Mouse (Mus musculus) bone marrow, adult 2 months (tissue): ENCODE results near the gene Jarid2. TPM values are rescaled to one million over a fixed set of nuclear protein-coding genes. Genes with fewer than 3 reads are reported as not detected.

Experiments used
- H3K27ac ChIP-seq: fragments of 200-500 bp; 2 replicates; pipeline ENCODE4 v1.5.1; 2012; ENCODE audit warnings: low read depth, mild to moderate bottlenecking, control low read depth, inconsistent platforms, low read length; ENCODE audit not compliant: control insufficient read depth, poor library complexity, insufficient read depth
- H3K4me1 ChIP-seq: fragments of 200-500 bp; 2 replicates; pipeline ENCODE4 v1.6.1; 2011; ENCODE audit warnings: low read length; ENCODE audit not compliant: control insufficient read depth, insufficient read depth
- H3K4me3 ChIP-seq: fragments of 200-500 bp; replicated peaks from 2 replicates; pipeline ENCODE3; 2011; ENCODE audit warnings: mild to moderate bottlenecking, low read depth, low read length, control low read depth; ENCODE audit not compliant: control insufficient read depth
- CTCF ChIP-seq: fragments of 200-500 bp; IDR thresholded peaks from 2 replicates; pipeline ENCODE4 v1.5.1; 2011; ENCODE audit warnings: low read length, control low read depth; ENCODE audit not compliant: control insufficient read depth, insufficient read depth
- POLR2A ChIP-seq: fragments of 200-500 bp; IDR thresholded peaks from 2 replicates; pipeline ENCODE4 v1.6.1; 2011; ENCODE audit warnings: low read depth, mild to moderate bottlenecking, control low read depth, low read length, borderline replicate concordance; ENCODE audit not compliant: control insufficient read depth
- WGBS: fragments of 180-500 bp; shearing (Covaris S2); methylation state at CpG from one replicate; pipeline ENCODE4 v1.1.7; 2018; 5-methylcytosine and 5-hydroxymethylcytosine counted together
- polyA plus RNA-seq: library from polyadenylated mRNA; stranded (reverse); fragments of >200 nt; gene quantifications from 2 replicates; pipeline ENCODE4 v1.2.4, GENCODE M21; 2011; ENCODE audit warnings: low replicate concordance; ENCODE audit not compliant: missing spikeins, insufficient read depth, insufficient read length

Jarid2 gene
- polyA plus RNA-seq, 1 experiment, result 36.0 TPM

DNA sequence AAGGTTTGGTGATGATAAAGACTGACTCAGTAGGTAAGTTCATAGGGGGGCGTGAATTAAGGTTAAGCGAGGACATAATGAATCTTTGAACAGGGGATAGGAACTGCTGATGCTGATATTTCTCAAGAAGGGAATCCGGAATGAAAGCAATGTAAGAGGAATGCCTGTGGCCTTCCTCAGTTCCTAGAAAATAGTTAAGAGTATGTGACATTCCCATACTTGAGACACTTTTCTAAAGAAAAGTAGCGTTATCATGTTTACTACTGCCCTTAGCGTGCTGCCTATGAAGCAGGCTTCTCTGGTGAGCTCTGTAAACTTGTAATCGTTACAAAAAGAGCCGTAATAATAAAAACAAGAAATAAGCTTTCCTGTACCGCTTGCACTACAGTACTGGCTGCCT is 227.8 kb downstream of the Jarid2 start:
- Histone ChIP-seq H3K4me3 (no peak overlapping the region), H3K4me1 (no peaks in the 10 kb centered on the region), H3K27ac (no peak overlapping the region)
- 86% methylated on average over 8 of the region's 8 CpGs for WGBS
- TF ChIP-seq POLR2A (no peak), CTCF (no peak)

DNA sequence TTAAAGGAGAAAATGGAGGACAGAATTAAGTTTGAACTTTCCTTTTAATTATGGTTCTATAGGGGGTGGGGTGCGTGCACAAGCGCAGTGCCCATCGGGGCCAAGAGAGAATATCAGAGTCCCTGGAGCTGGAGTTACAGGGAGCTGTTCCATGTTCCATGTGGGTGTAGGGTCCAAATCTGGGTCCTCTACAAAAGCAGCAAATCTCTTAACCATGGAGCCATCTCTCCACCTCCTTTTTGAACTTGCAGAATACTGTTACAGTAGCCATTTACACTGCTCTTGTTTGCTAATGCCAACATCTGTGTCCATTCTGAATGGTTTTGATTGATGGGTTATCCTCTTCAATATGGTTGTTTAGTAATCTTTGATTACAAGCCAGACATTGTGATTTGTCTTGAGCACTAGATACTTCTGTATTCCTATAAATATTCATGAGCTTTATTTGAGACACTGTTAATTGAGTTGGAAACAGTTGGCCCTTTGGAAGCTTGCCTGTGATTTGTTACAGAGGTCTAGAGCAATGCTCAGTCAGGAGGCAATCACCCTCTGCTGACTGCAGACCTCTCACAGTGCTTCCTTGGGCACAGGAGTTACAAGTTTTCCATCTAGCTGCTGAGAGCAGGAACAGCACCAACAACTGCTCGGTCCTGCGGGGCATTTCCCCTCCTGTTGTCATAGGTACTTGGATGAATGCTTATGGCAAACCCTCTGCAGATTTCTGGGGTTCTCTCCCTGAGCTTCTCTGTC is 231.4 kb downstream of the Jarid2 start:
- H3K4me1 ChIP-seq, result no peaks in the 10 kb centered on the region
- TF ChIP-seq POLR2A (no peak), CTCF (no peak)
- 91% methylated on average over 5 of the region's 5 CpGs for WGBS
- H3K27ac ChIP-seq, result no peak overlapping the region
- no peak overlapping the region for H3K4me3 ChIP-seq
